Mouse (Mus musculus): Measurements from ENCODE around the gene Ncf4. TPM values are rescaled to one million over a fixed set of nuclear protein-coding genes. Genes with fewer than 3 reads are reported as not detected.

The Ncf4 gene
- polyA plus RNA-seq, 1 experiment, result not detected

DNA sequence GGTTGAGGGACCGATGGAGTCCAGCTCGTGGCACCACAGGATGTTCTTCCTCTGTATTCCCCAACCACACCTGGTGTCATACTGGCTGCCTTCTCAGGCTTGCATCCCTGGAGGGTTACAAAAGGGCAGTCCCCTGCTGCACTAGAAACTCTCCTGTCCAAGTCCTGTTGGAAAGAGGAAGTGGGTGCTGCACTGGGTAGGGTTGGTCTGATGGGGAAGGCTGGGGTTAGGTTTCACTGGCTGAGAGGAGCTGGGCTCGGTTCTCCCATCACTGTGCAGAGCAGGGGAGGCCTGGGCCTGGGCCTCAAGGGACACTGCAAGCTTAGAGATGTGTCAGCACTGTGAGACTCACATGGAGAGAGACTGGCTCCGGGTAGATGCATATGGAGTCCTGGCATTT is 34.4 kb upstream of the Ncf4 start:
- H3K27me3 ChIP-seq (ENCODE audit: control insufficient read depth, insufficient read depth, low read length, poor library complexity, severe bottlenecking), result no peaks in the 10 kb centered on the region
- H3K4me1 ChIP-seq (ENCODE audit: control insufficient read depth, insufficient read depth, low read length), result no peaks in the 10 kb centered on the region
- TF ChIP-seq POLR2A (IDR thresholded peaks at IDR 0.05; ENCODE audit: insufficient read depth, low read length) (no peak), EP300 (IDR thresholded peaks at IDR 0.05; ENCODE audit: insufficient read depth, low read depth, low read length) (no peak), CTCF (IDR thresholded peaks at IDR 0.05; ENCODE audit: low read depth, low read length) (no peak)
- no peak overlapping the region for H3K4me3 ChIP-seq (ENCODE audit: low read depth, low read length)
- H3K9me3 ChIP-seq (replicated peaks; ENCODE audit: control insufficient read depth, insufficient read depth, low read length, poor library complexity, severe bottlenecking), result no peaks in the 10 kb centered on the region
- H3K9ac ChIP-seq (ENCODE audit: low read depth, poor library complexity, severe bottlenecking), result no peak overlapping the region
- H3K27ac ChIP-seq (ENCODE audit: insufficient read depth, low read length), result no peak overlapping the region
- no peaks in the 10 kb centered on the region for H3K36me3 ChIP-seq (ENCODE audit: control insufficient read depth, insufficient read depth, low read length, poor library complexity, severe bottlenecking)

DNA sequence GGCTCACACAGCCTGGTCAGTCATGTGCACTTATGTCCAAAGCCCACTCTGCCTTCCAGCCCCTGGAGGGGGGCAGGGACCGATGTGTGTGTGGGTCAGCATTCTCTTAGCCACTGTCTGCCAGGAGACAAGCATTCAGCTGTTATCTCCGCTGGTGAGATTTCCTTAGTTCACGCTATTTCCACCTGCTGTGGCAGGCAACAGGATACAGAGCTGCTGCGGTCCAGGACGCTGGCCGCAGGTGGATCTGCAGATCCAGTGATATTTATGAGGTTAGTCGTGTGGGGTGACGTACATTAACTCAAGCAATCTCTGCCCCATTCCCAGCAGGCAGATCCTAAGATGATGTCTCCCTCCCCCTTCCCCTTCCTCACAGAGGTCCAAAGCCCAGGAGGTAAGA is 33.2 kb upstream of the Ncf4 start:
- H3K27ac ChIP-seq (ENCODE audit: insufficient read depth, low read length), result no peak overlapping the region
- no peak overlapping the region for H3K4me3 ChIP-seq (ENCODE audit: low read depth, low read length)
- no peaks in the 10 kb centered on the region for H3K36me3 ChIP-seq (ENCODE audit: control insufficient read depth, insufficient read depth, low read length, poor library complexity, severe bottlenecking)
- no peaks in the 10 kb centered on the region for H3K4me1 ChIP-seq (ENCODE audit: control insufficient read depth, insufficient read depth, low read length)
- no peaks in the 10 kb centered on the region for H3K27me3 ChIP-seq (ENCODE audit: control insufficient read depth, insufficient read depth, low read length, poor library complexity, severe bottlenecking)
- no peak overlapping the region for H3K9ac ChIP-seq (ENCODE audit: low read depth, poor library complexity, severe bottlenecking)
- TF ChIP-seq EP300 (IDR thresholded peaks at IDR 0.05; ENCODE audit: insufficient read depth, low read depth, low read length), result no peak
- TF ChIP-seq CTCF (IDR thresholded peaks at IDR 0.05; ENCODE audit: low read depth, low read length), result no peak
- TF ChIP-seq POLR2A (IDR thresholded peaks at IDR 0.05; ENCODE audit: insufficient read depth, low read length), result no peak
- H3K9me3 ChIP-seq (replicated peaks; ENCODE audit: control insufficient read depth, insufficient read depth, low read length, poor library complexity, severe bottlenecking), result no peaks in the 10 kb centered on the region

DNA sequence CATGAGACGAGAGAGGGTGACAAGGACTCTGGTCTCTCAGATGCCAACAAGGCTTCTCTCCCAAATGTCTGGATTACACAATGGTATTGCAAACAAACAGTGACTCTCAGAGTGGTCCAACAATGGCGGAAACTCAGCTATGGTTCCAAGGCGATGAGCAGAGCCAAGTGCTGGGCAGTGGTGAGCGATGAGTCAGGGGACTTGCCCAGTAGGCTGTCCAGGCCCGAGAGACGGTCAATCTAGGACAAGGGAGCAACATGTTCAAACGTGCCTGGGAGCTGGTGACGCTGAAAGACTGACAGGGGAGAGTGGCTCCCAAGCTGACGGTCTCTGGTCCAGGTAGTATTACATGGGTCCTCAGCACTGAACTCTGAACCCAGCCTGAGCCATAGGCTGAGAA is 29.3 kb upstream of the Ncf4 start:
- no peak for TF ChIP-seq EP300 (IDR thresholded peaks at IDR 0.05; ENCODE audit: insufficient read depth, low read depth, low read length)
- no peak for TF ChIP-seq CTCF (IDR thresholded peaks at IDR 0.05; ENCODE audit: low read depth, low read length)
- no peak for TF ChIP-seq POLR2A (IDR thresholded peaks at IDR 0.05; ENCODE audit: insufficient read depth, low read length)
- H3K9me3 ChIP-seq (replicated peaks; ENCODE audit: control insufficient read depth, insufficient read depth, low read length, poor library complexity, severe bottlenecking), result no peaks in the 10 kb centered on the region
- H3K4me1 ChIP-seq (ENCODE audit: control insufficient read depth, insufficient read depth, low read length), result no peaks in the 10 kb centered on the region
- no peak overlapping the region for H3K27ac ChIP-seq (ENCODE audit: insufficient read depth, low read length)
- H3K9ac ChIP-seq (ENCODE audit: low read depth, poor library complexity, severe bottlenecking), result no peak overlapping the region
- no peaks in the 10 kb centered on the region for H3K36me3 ChIP-seq (ENCODE audit: control insufficient read depth, insufficient read depth, low read length, poor library complexity, severe bottlenecking)
- no peaks in the 10 kb centered on the region for H3K27me3 ChIP-seq (ENCODE audit: control insufficient read depth, insufficient read depth, low read length, poor library complexity, severe bottlenecking)
- no peak overlapping the region for H3K4me3 ChIP-seq (ENCODE audit: low read depth, low read length)

DNA sequence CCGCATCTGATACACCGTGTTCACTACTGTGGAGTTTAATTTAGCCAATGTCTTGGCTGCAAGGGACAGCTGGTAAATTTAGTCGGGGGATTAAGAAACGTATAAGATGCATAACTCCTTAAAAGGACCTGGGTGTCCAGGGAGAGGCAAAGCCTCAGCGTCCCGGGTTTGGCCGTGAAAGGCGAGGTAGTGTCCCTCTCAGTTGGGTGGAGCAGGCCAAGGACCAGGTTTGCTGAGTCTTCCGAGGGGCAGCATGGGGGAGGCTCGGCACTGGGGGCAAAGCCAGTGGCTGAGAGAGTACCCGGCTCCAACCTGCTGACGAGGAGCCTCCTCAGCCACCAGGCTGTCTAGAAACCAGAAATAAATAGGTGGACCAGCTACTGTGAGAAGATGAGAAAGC is 16.8 kb upstream of the Ncf4 start:
- peaks cover 3% of the 10 kb centered on the region; the same call in 1 of the 2 replicates for H3K9me3 ChIP-seq (replicated peaks; ENCODE audit: control insufficient read depth, insufficient read depth, low read length, poor library complexity, severe bottlenecking)
- H3K27me3 ChIP-seq (ENCODE audit: control insufficient read depth, insufficient read depth, low read length, poor library complexity, severe bottlenecking), result no peaks in the 10 kb centered on the region
- H3K36me3 ChIP-seq (ENCODE audit: control insufficient read depth, insufficient read depth, low read length, poor library complexity, severe bottlenecking), result no peaks in the 10 kb centered on the region
- no peaks in the 10 kb centered on the region for H3K4me1 ChIP-seq (ENCODE audit: control insufficient read depth, insufficient read depth, low read length)
- TF ChIP-seq POLR2A (IDR thresholded peaks at IDR 0.05; ENCODE audit: insufficient read depth, low read length) (no peak), EP300 (IDR thresholded peaks at IDR 0.05; ENCODE audit: insufficient read depth, low read depth, low read length) (no peak), CTCF (IDR thresholded peaks at IDR 0.05; ENCODE audit: low read depth, low read length) (no peak)
- no peak overlapping the region for H3K4me3 ChIP-seq (ENCODE audit: low read depth, low read length)
- no peak overlapping the region for H3K27ac ChIP-seq (ENCODE audit: insufficient read depth, low read length)
- no peak overlapping the region for H3K9ac ChIP-seq (ENCODE audit: low read depth, poor library complexity, severe bottlenecking)

DNA sequence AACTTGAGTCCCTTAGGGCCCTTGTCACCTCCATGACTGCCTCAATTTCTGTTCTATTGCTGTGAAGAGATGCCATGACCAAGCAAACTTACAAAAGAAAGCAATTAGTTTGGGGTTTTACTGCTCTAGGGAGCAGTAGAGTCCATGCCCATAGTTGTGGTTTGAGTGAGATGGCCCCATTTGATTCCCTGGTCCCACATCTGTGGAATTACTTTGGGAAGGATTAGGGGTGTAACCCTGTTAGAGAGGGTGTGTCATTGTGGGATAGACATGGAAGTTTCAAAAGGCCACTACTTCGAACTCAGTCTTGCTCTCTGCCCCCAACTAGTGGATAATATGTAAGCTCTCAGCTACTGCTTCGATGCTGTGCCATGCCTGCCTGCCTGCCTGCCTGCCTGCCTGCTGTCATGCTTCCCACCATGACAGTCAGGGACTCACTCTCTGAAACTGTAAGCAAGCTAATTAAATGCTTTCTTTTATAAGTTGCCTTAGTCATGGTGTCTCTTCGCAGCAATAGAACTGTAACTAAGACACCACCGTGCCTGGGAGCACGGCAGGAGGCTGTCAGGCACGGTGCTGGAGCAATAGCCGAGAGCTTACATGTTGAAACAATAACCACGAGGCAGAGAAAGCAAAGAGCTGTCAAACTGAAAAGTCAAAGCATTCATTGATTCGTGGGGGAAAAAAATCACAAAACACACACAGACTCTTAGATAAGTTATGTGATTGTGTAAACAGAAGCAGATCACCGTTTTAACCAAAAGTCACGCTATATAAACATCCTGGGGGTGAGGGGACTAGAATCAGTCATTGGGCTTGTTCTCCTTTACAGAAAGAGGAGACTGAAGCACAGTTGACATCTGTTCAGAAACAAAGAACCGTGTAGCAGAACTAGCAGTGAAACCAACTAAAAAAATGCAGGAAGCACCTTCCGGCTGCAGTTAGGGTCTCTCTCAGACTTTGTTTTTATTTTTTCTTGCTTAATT is 13.0 kb upstream of the Ncf4 start:
- H3K4me3 ChIP-seq (ENCODE audit: low read depth, low read length), result no peak overlapping the region
- H3K27me3 ChIP-seq (ENCODE audit: control insufficient read depth, insufficient read depth, low read length, poor library complexity, severe bottlenecking), result no peaks in the 10 kb centered on the region
- peaks cover 3% of the 10 kb centered on the region; the same call in 1 of the 2 replicates for H3K9me3 ChIP-seq (replicated peaks; ENCODE audit: control insufficient read depth, insufficient read depth, low read length, poor library complexity, severe bottlenecking)
- no peaks in the 10 kb centered on the region for H3K36me3 ChIP-seq (ENCODE audit: control insufficient read depth, insufficient read depth, low read length, poor library complexity, severe bottlenecking)
- H3K4me1 ChIP-seq (ENCODE audit: control insufficient read depth, insufficient read depth, low read length), result no peaks in the 10 kb centered on the region
- no peak overlapping the region for H3K27ac ChIP-seq (ENCODE audit: insufficient read depth, low read length)
- TF ChIP-seq EP300 (IDR thresholded peaks at IDR 0.05; ENCODE audit: insufficient read depth, low read depth, low read length), result no peak
- no peak for TF ChIP-seq POLR2A (IDR thresholded peaks at IDR 0.05; ENCODE audit: insufficient read depth, low read length)
- no peak for TF ChIP-seq CTCF (IDR thresholded peaks at IDR 0.05; ENCODE audit: low read depth, low read length)
- no peak overlapping the region for H3K9ac ChIP-seq (ENCODE audit: low read depth, poor library complexity, severe bottlenecking)
